Mouse (Mus musculus) thymus, adult 18-20 months (tissue): ENCODE measurements around the gene Hist2h2ab.

Source experiments
- DNase-seq, 2 experiments: peaks; one replicate each; pipeline ENCODE4 v3.0.0; 2022; ENCODE audit warnings: mixed read lengths in 2 of 2

The Hist2h2ab gene

DNA sequence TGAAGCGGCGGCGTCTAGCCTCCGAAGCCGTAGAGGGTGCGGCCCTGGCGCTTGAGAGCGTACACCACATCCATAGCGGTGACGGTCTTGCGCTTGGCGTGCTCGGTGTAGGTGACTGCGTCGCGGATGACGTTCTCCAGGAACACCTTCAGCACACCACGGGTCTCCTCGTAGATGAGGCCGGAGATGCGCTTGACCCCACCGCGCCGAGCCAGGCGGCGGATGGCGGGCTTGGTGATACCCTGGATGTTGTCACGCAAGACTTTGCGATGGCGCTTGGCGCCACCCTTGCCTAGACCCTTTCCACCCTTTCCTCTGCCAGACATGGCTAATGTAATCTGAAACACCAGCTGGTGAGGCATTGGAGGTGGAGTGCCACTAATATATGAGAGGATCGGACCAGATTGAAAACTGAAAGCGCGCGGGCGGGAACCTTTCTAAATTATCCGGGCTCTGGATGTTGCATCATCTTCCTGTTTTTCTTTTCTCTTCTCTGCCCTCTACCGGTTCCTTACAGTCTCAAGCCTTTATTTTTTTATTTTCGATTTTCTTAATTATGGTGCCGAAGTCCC is 43.4 kb downstream of the Hist2h2ab start, which contains the start of gene Hist2h4:
Gene Hist2h4 (minus strand): TSS at position 333 of the 572 bp plus-strand sequence.
- peak; percentile 83 to 94 for DNase-seq

DNA sequence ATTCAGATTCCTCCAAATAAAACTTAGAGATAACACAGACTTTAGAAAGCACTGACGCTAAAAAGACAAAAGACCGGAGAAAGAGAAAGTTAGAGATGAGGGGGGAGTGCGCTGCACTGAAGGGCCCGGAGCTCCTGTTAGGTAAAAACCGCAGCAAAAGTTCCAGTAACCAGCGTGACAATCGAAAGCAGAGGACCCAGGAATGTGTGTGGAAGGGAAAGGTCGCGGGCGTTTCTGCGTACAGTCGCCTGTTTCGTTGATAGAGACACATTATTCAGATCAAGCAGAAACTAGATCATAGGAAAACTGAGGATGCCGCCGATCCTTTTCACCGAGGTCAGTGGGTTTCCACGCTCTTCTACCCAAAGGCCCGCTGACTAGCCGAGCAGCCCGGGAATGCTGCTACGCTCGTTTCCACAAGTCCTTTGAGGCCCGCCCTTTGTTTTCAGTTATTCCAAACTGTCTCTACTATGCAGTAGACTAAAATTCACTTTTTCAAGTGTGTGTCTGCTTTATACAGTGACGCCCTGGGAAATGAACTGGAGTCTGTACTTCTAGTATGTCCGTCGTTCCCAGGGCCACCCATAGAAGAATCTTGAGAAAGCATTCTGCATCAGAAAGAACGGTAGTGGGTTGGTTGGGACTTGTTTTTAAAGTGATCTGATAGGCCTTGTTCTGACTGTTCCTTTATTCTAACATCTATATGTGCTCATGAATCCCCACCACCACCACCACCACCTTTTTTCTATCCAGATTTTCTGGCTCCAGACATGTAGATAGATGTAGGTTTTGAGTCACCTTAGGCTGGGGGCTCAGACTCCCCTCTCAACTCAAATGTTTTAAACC is 44.1 kb downstream of the Hist2h2ab start:
- peak in 1 of 2 experiments; percentile 55 for DNase-seq

DNA sequence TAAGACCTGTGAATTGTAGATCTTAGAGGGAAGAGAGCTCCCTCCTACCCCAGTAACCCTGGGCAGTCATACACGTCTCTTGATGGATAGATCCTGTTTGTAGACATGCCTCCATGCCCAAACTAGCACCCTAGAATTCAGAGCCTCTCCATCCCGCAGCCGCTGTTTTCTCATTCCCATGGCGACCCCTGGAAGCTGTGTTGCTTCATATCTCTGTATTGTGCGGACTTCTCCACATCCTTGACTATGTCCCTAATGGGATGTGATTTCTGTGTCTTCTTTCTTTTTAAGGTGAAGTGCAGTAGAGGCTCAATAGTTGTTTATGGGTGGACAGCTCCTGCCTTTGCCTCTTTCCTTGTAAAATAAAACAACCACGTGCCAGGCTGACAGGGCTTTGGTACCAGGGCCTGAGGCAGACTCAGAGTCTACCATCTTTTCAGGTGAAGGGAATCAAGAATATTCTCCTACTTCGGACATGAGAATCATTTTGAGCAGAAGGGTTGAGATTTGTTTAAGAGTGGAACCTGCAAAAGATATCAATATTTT is 44.8 kb downstream of the Hist2h2ab start:
- DNase-seq: no peak

DNA sequence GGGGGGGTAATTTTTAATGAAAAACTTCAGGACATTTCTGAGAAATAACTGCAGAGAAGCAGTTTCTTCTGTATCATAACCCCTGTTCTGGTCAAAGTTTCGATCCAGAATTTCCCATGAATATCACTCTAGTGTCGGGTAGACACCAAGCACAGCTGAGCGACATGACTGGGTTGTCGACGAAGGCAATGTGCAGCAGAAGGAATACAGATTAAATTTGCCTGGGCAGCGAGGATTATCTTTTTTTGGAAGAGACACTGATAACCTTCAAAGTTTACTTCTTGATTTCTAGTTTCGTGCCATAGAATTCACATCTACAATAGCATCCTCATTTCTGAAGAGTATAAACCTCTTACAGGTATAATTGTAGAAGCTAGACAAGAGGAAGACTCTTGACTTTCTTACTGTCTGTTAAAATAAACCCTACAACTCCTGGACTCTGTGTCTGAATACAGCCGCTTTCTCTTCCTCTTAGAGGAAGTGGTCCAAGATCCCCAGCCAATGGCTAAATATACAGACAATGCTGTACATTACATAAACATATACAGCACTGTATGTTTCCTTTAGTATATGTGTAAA is 46.6 kb downstream of the Hist2h2ab start:
- DNase-seq: no peak

DNA sequence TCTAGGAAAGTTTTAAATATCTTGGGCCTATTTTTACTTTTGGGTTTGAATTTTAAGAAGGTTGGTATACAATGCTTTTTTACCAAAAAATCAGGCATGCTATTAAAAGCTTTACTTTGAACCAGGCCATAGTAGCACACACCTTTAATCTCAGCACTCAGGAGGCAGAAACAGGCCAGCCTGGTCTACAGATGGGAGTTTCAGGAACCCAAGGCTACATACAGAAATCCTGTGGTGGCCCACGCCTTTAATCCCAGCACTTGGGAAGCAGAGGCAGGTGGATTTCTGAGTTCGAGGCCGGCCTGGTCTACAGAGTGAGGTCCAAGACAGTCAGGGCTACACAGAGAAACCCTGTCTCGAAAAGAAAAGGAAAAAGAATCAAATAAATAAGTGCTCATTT is 47.9 kb downstream of the Hist2h2ab start:
- no peak for DNase-seq

DNA sequence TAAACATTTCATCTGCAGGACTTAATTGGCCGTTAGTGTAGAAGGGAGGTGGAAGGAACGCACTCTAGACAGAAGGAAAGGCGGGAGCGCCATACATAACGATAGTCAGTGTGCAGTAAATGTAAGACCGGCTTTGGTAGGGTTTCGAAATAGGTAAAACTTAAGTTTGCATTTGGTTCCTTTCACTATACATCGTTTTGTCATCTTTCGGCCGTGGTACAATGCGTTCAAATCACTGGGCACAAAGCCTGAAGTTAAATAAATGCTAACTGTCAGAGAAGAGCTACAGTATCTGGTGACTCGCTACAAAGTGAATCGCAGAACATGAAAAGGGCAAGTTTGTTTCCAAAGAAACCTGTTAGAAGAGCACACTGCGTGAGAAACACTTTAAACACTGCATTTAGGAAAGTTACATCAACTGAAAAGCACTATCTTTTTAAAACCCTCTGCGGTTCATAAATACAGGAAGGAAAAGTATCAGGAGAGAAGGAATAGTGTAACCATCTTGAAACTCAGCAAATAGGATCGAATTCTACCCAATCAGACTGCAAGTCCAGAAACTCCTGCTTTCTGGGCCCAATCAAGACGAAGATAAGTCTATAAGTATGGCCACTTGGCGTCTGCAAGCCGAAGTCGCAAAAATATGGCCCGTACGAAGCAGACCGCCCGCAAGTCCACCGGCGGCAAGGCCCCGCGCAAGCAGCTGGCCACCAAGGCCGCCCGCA is 48.5 kb downstream of the Hist2h2ab start, which contains the start of gene Hist2h3b:
Gene Hist2h3b (plus strand): TSS at position 604 of the 725 bp plus-strand sequence.
- peak; percentile 57 to 74 for DNase-seq

DNA sequence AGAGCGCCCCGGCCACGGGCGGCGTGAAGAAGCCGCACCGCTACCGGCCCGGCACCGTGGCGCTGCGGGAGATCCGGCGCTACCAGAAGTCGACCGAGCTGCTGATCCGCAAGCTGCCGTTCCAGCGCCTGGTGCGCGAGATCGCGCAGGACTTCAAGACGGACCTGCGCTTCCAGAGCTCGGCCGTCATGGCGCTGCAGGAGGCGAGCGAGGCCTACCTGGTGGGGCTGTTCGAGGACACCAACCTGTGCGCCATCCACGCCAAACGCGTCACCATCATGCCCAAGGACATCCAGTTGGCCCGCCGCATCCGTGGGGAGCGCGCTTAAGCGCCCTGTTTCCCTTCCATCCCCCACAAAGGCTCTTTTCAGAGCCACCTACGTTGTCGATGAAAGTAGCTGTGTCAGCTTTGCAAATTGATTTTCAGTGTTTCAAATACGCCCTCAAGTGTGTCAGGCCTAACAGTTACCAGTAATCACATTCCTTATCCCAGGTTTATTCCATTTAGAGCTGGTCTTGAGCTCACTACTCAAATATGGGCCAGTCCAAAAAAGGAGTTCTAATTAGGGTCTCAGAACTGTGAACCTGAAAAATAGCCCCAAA is 49.2 kb downstream of the Hist2h2ab start:
- peak in 1 of 2 experiments; percentile 52 for DNase-seq
